Mouse (Mus musculus) midbrain, embryonic 12.5 days (tissue): ENCODE results near the gene 3110082J24Rik. TPM values are rescaled to one million over a fixed set of nuclear protein-coding genes. Genes with fewer than 3 reads are reported as not detected.
"Not testable (repeated sequence)": the region's sequence is repeated elsewhere in the genome, so short reads cannot be mapped to it uniquely, and the experiment has no call there.

Experiments used
- ATAC-seq: fragments of 200-750 bp; cut with Nextera tagmentation; 2 replicates; pipeline ENCODE4 v1.8.0; 2017; ENCODE audit warnings: low read depth, moderate TSS enrichment, moderate library complexity; ENCODE audit not compliant: low FRiP score
- H3K27ac ChIP-seq: fragments of 300-500 bp; sonication (generic); replicated peaks from 2 replicates; pipeline ENCODE4 v1.5.1; 2016; ENCODE audit warnings: mild to moderate bottlenecking
- H3K27me3 ChIP-seq: fragments of 300-500 bp; sonication (generic); 2 replicates; pipeline ENCODE4 v1.6.1; 2016; ENCODE audit warnings: mild to moderate bottlenecking
- H3K36me3 ChIP-seq: fragments of 300-500 bp; sonication (generic); 2 replicates; pipeline ENCODE4 v1.6.1; 2016
- H3K4me1 ChIP-seq: fragments of 300-500 bp; sonication (generic); 2 replicates; pipeline ENCODE4 v1.6.1; 2016
- H3K4me2 ChIP-seq: fragments of 300-500 bp; sonication (generic); replicated peaks from 2 replicates; pipeline ENCODE4 v1.6.1; 2016; ENCODE audit warnings: mild to moderate bottlenecking, moderate library complexity
- H3K4me3 ChIP-seq: fragments of 300-500 bp; sonication (generic); 2 replicates; pipeline ENCODE4 v1.5.1; 2016; ENCODE audit warnings: mild to moderate bottlenecking
- H3K9ac ChIP-seq: fragments of 300-500 bp; sonication (generic); replicated peaks from 2 replicates; pipeline ENCODE4 v1.6.1; 2016; ENCODE audit warnings: mild to moderate bottlenecking, moderate library complexity
- H3K9me3 ChIP-seq: fragments of 300-500 bp; sonication (generic); 2 replicates; pipeline ENCODE4 v1.6.1; 2016; ENCODE audit warnings: mild to moderate bottlenecking
- WGBS: fragments of 180-500 bp; shearing (Covaris S2); methylation state at CpG from one replicate; pipeline ENCODE4 v1.1.7; 2016; 5-methylcytosine and 5-hydroxymethylcytosine counted together
- polyA plus RNA-seq: library from polyadenylated mRNA; unstranded; fragments of >200 nt; fragmentation: Nextera tagmentation; extraction: Ambion mirVana; gene quantifications from 2 replicates; pipeline ENCODE4 v1.2.1, GENCODE M21; 2016

Gene 3110082J24Rik
- polyA plus RNA-seq, 1 experiment from 2014 or later = 7.6 TPM

DNA sequence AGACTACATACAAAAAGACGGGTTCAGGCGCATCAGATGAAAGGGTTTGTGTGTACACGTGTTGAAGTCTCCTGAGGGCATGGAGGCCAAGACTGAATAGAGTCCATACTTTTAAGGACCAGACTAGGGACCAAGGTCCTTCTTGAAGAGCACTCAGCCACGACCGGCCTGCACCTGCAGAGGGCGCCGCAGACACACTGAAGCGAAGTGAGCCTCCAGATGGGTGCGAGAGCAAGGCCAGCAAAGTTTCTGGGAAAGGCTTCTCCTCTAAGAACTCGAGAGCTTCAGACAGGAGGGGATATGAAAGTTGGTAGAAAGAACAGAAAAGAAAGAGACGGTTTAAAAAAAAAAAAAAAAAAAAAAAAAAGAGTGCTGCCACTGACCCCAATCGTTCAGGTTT, 1.5 kb downstream of the 3110082J24Rik start:
- peaks cover 4% of the 10 kb centered on the region; the same call in 1 of the 2 replicates for H3K27me3 ChIP-seq

DNA sequence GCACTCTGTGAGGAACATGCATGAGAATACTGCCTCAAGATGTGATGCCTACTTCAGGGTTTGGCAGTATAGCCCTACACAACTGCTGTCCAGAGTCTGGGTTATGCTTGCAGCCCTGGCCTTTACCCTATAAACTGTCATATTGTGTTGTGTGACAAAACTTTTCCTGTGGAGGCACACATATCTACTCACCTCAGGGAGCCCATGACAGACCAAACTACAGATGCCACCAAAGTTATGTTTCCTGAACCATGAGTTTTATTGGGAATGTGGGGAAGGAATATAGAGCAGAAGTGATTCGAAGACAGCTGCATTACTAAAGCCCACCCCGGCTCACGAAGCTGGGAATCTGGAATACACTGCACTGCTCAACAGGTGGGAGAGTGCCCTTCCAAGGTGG, 2.5 kb downstream of the 3110082J24Rik start:
- no peaks in the 10 kb centered on the region for H3K9me3 ChIP-seq
- 78% methylated on average over 3 of the region's 3 CpGs for WGBS
- no peak overlapping the region for H3K27ac ChIP-seq
- H3K4me2 ChIP-seq = no peak overlapping the region
- no peaks in the 10 kb centered on the region for H3K36me3 ChIP-seq
- no peak overlapping the region for H3K9ac ChIP-seq
- H3K4me1 ChIP-seq = peaks cover 36% of the 10 kb centered on the region
- ATAC-seq = no peak
- peaks cover 4% of the 10 kb centered on the region; the same call in 1 of the 2 replicates for H3K27me3 ChIP-seq
- H3K4me3 ChIP-seq = no peak overlapping the region

More for the DNA sequence above, 1.5 kb downstream of the 3110082J24Rik start:
- WGBS = under 1% methylated on average over 12 of the region's 12 CpGs
- peak overlapping the region; percentile 74; the same call in 1 of the 2 replicates for H3K4me3 ChIP-seq
- no peak overlapping the region for H3K9ac ChIP-seq
- H3K4me2 ChIP-seq = peak overlapping the region; percentile 71
- no peaks in the 10 kb centered on the region for H3K36me3 ChIP-seq
- ATAC-seq = no peak
- H3K9me3 ChIP-seq = no peaks in the 10 kb centered on the region
- peak overlapping the region; percentile 88; the same call in 1 of the 2 replicates for H3K27ac ChIP-seq
- H3K4me1 ChIP-seq = peaks cover 46% of the 10 kb centered on the region

DNA sequence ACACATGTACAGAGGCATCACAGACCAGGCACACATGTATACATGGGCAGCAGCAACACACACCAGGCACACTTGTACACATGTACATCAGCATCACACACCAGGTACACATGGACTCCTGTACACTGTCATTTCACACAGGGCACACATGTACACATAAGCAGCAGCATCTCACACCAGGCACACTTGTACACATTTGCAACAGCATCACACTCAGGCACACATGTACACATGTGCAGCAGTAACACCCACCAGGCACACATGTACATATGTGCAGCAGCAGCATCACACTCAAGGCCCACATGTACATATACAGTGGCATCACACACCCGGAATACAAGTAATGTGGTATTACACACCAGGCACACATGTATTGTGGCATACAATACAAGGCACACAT, 7.6 kb downstream of the 3110082J24Rik start:
- no peak overlapping the region for H3K27ac ChIP-seq
- H3K9me3 ChIP-seq = no peaks in the 10 kb centered on the region
- H3K36me3 ChIP-seq = no peaks in the 10 kb centered on the region
- H3K4me1 ChIP-seq = no peaks in the 10 kb centered on the region
- ATAC-seq = no peak
- H3K4me2 ChIP-seq = no peak overlapping the region
- no peak overlapping the region for H3K9ac ChIP-seq
- 93% methylated on average over 1 of the region's 1 CpGs for WGBS
- no peak overlapping the region for H3K4me3 ChIP-seq
- H3K27me3 ChIP-seq = no peaks in the 10 kb centered on the region

DNA sequence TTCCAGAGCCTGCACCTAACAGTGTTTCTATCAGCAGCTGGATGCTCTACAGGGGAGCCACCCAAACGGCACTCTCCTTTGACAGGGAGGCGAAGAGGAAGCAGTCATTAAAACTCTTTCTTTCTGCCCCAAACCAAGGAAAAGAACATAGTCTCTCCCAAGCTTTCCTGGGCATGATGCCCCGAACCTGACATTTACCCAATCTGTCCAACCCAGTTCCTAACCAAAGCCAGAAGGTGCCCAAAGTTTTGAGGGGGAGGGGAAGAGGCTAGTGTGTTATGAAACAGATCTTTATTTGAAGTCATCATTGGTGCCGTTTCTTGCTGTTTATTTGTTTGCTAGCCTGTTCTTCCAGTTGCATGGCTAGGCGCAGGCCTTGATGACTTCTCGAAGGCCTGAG, 10.2 kb downstream of the 3110082J24Rik start:
- H3K9ac ChIP-seq = no peak overlapping the region
- H3K27me3 ChIP-seq = no peaks in the 10 kb centered on the region
- ATAC-seq = no peak
- no peak overlapping the region for H3K4me3 ChIP-seq
- no peaks in the 10 kb centered on the region for H3K4me1 ChIP-seq
- no peak overlapping the region for H3K27ac ChIP-seq
- 86% methylated on average over 6 of the region's 6 CpGs for WGBS
- H3K9me3 ChIP-seq = no peaks in the 10 kb centered on the region
- H3K4me2 ChIP-seq = no peak overlapping the region
- no peaks in the 10 kb centered on the region for H3K36me3 ChIP-seq

DNA sequence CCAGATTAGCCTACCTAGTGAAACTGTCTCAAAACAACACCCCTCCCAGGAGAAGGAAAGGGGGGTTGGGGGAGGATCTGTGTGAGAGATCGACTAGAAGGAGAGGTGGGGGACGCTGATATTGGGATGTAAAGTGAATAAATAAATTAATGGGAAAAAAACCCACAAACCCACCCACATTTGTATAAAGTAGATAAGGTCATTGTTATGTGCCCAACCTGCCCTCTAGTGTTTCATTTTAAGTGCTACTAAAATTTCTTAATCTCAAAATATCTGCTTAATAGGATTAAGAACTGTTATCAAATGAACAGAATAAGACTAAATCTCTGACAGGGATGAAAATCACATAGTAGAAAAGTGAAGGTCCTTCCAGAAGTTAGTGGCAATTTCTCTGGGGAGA, 11.5 kb downstream of the 3110082J24Rik start:
- Histone ChIP-seq H3K4me3 (no peak overlapping the region), H3K27ac (no peak overlapping the region), H3K36me3 (no peaks in the 10 kb centered on the region), H3K9ac (no peak overlapping the region), H3K4me1 (no peaks in the 10 kb centered on the region), H3K9me3 (no peaks in the 10 kb centered on the region), H3K4me2 (no peak overlapping the region), H3K27me3 (no peaks in the 10 kb centered on the region)
- no peak for ATAC-seq
- WGBS = 68% methylated on average over 2 of the region's 2 CpGs

DNA sequence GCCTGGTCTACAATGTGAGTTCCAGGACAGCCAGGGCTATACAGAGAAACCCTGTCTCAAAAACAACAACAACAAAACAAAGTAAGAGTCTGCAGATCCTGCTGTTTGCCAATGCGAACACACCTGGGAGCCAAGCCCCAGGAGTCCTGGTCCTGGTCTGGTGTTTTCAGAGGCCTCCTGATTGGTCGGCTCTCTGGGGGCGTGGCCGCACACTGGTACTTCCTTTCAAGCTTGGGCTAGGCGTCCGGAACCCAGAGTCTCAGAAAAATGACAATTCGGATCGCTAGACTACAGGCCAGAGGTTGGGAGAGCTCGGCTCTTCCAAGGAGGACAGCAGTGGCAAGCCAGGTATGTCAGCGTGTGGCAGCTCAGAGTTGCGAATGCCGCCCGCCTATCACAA, 13.2 kb downstream of the 3110082J24Rik start:
- no peak for ATAC-seq
- H3K4me1 ChIP-seq = no peaks in the 10 kb centered on the region
- no peaks in the 10 kb centered on the region for H3K9me3 ChIP-seq
- H3K27ac ChIP-seq = no peak overlapping the region
- 67% methylated on average over 13 of the region's 13 CpGs for WGBS
- no peak overlapping the region for H3K4me3 ChIP-seq
- no peaks in the 10 kb centered on the region for H3K27me3 ChIP-seq
- no peaks in the 10 kb centered on the region for H3K36me3 ChIP-seq
- no peak overlapping the region for H3K9ac ChIP-seq
- H3K4me2 ChIP-seq = no peak overlapping the region

DNA sequence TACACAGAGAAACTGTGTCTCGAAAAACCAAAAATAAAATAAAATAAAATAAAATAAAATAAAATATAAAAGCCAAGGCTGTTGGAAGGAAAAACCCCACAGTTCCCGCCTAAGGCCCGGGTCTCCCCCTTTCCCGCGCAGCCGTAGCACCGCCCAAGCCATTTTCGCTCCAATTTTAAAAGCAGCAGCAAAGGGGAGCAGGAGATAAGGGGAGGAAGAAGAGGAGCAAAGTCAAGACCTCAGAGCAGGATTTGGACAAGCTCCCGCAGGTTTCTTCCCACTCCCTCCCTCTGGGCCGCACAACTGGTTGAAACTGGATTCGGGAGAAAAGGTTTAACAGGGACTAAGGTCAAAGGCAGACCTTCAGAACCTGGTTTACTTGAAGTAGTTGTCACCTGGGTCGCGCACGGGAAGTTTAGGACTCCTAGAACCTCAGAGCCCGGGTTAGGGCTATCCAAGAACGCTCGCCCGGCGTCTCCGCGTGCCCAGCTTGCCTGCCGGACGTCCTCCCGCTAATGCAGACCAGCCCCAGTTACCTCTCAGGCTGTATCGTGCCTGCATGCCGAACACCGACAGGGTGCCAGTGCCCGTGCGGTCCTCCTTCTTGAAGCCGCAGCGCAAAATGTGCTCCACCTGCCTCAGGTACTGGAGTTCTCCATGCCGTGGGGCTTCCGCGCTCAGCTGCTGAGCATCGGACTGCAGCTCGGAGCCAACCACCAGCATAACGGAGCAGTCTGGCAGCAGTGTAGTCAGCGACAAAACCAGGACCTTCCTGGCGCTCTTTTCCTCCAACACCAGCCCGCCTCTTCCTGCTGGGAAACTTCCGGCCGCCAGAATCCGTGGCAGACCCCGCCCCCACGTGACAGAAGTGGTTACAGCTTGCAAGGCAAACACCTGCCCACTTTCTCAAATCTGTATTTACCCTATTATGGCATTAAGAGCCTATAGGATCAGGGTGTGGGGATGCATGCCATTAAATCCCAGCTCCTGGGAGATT, 32.8 kb downstream of the 3110082J24Rik start, which contains the start of gene Tyms:
Gene Tyms, minus strand, starts transcription at position 793 of the 997 bp plus-strand sequence.
- peak within 1 kb of the TSS; percentile 77 for H3K27ac ChIP-seq
- 1% methylated on average over 45 of the region's 45 CpGs for WGBS
- no peaks in the 10 kb centered on the region for H3K9me3 ChIP-seq
- H3K4me3 ChIP-seq = peak within 1 kb of the TSS; percentile 84
- H3K4me2 ChIP-seq = peak within 1 kb of the TSS; percentile 83
- H3K9ac ChIP-seq = peak within 1 kb of the TSS; percentile 80
- peak; percentile 92 for ATAC-seq
- peaks cover 14% of the 10 kb centered on the region for H3K4me1 ChIP-seq
- H3K27me3 ChIP-seq = no peaks in the 10 kb centered on the region
- H3K36me3 ChIP-seq = peaks cover 24% of the 10 kb centered on the region

DNA sequence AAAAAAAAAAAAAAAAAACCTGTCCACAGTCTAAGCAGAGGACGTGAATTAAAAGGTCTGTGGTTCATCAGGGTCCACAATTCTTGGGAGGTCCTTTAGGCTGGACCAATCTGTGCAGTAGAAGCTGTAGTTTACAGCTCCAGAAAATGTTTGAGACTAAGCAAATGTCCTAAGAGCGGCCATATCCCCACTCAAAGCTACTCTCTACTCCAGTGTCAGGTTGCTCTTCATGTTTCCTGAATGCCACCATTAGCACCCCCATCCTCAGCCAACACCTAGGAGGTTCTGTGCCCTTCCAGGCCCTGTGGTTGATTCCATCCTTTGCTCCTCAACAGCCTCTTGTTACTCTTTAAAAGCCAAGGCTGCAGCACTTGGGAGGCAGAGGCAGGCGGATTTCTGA, 33.5 kb downstream of the 3110082J24Rik start:
- H3K27me3 ChIP-seq = no peaks in the 10 kb centered on the region
- peaks cover 14% of the 10 kb centered on the region for H3K4me1 ChIP-seq
- H3K27ac ChIP-seq = no peak overlapping the region
- H3K9ac ChIP-seq = peak overlapping the region; percentile 80; the same call in 1 of the 2 replicates
- peak overlapping the region; percentile 84 for H3K4me3 ChIP-seq
- 61% methylated on average over 3 of the region's 3 CpGs for WGBS
- peaks cover 31% of the 10 kb centered on the region for H3K36me3 ChIP-seq
- no peak for ATAC-seq
- peak overlapping the region; percentile 83 for H3K4me2 ChIP-seq
- no peaks in the 10 kb centered on the region for H3K9me3 ChIP-seq

DNA sequence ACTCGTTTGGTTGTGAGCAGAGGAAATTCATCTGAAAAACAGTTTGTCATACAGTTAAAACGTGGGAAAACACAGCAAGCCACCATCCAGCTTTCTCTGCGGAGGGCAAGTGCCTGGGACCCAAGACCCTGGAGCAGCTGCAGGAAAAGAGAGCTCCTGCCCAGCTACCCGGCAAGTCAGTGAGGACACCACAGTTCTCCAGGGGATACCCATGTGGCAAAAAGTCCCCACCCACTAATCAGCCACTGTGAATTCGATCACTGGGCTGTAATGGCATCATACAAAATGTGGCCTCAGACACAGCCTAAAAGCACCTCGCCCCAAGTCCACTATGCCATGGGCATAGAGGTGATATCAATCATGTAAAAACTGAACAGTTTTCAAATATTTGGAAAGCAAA, 34.2 kb downstream of the 3110082J24Rik start:
- no peak for ATAC-seq
- peak overlapping the region; percentile 22 for H3K4me3 ChIP-seq
- H3K27ac ChIP-seq = no peak overlapping the region
- no peak overlapping the region for H3K9ac ChIP-seq
- peaks cover 14% of the 10 kb centered on the region for H3K4me1 ChIP-seq
- peaks cover 32% of the 10 kb centered on the region for H3K36me3 ChIP-seq
- no peaks in the 10 kb centered on the region for H3K27me3 ChIP-seq
- 82% methylated on average over 6 of the region's 6 CpGs for WGBS
- H3K4me2 ChIP-seq = peak overlapping the region; percentile 83
- no peaks in the 10 kb centered on the region for H3K9me3 ChIP-seq

DNA sequence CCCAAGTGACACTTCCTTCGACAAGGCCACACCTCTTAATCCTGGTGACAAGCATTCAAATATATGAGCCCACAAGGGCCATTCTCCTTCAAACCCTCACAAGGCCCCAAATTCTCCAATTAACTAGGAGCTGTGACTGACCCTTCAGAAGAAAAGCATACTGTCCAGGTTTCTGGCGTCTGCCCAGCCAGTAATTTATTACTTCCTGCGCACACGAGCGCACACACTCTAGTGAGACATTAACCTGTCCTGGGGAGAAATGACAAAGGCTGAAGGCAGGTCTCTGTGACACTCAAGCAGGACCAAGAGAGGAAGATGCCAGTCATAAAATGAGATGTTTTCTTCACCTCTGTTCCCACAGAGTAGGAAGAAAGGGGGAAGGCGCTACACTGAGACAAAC, 38.2 kb downstream of the 3110082J24Rik start:
- Histone ChIP-seq H3K27me3 (no peaks in the 10 kb centered on the region), H3K4me3 (no peak overlapping the region), H3K9me3 (no peaks in the 10 kb centered on the region), H3K36me3 (peaks cover 54% of the 10 kb centered on the region), H3K9ac (no peak overlapping the region), H3K4me1 (peaks cover 12% of the 10 kb centered on the region), H3K4me2 (no peak overlapping the region), H3K27ac (no peak overlapping the region)
- 88% methylated on average over 6 of the region's 6 CpGs for WGBS
- ATAC-seq = no peak

DNA sequence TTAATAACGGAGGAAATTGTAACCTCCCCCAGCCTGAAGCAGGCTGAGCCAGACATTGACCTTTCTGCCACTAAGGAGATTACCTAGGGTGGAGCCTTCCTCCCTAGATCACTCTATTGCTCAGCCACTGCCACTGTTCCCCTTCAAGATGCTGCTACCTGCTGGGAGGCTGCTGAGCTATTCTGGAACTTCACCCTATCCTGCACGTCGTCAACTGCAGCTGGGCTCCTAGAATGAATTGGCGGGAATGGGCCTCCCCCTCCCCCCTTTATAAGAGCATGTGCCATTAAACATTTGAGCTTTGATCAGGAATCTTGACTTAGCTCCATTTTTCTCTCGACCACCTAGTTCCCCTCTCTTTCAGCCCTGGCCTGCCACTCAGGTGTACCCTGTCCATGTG, 46.3 kb downstream of the 3110082J24Rik start:
- not testable (repeated sequence) for H3K4me2 ChIP-seq, H3K9ac ChIP-seq, ATAC-seq, H3K4me3 ChIP-seq, H3K9me3 ChIP-seq, H3K4me1 ChIP-seq, H3K27ac ChIP-seq, H3K27me3 ChIP-seq
- H3K36me3 ChIP-seq = peaks cover 38% of the 10 kb centered on the region
- WGBS = 55% methylated on average over 5 of the region's 5 CpGs

DNA sequence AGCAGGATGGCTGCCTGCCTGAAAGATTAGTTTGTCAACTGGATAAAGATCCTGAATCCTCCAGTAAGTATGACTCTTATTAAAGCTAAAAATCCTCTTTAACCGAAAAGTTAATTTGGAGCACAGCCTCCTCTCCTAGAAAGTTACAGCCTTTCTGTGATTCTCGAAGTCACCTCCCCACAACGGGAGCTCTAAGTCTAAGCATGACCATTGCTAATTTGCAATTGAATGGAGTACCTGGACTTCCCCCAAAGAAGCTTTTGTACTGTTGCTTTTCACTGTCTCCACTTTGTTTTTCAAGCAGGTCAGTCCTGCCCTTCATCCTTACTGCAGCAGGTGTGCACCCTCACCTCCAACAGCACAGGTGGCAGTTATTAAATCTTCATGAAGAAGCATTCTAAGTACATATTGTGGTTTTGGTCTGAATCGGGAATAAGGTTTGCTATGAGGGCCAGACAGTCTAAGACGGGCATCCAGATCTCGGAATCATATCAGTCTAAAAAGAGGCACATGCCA, 47.6 kb downstream of the 3110082J24Rik start:
- Histone ChIP-seq H3K9ac (no peak overlapping the region), H3K27me3 (no peaks in the 10 kb centered on the region), H3K9me3 (no peaks in the 10 kb centered on the region), H3K4me1 (0 out of 2 replicates have a peak, but pooled peaks cover 5% of the 10 kb centered on the region), H3K36me3 (peaks cover 30% of the 10 kb centered on the region), H3K4me2 (no peak overlapping the region), H3K4me3 (no peak overlapping the region), H3K27ac (no peak overlapping the region)
- 50% methylated on average over 6 of the region's 6 CpGs for WGBS
- ATAC-seq = no peak
